Mouse (Mus musculus): Measurements from ENCODE around the gene Mtmr2. TPM values are rescaled to one million over a fixed set of nuclear protein-coding genes. Genes with fewer than 3 reads are reported as not detected.

Gene Mtmr2
- 122 TPM for polyA plus RNA-seq (2014; fragmentation: Illumina TruSeq; extraction: RNeasy Lipid Tissue Mini Kit (QIAGEN cat#74804))

DNA sequence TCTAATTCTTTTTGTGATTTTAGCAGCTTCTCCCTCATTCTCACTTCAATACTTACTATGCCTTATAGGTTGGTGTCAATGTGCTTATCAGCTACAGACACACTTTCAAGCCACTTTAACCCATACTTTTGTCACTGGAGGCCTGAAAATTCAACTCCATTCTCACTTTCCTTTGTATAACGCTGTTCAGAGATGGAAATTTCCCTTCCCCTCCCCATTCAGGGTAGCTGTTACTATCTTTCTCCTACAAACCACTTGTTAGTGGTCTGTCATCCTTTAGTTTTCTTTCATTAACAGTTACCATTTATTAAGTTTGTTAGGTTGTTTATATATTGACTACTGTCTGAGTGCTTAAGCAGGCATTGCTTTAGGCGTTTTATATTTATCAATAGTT is at the start of gene Mtmr2:
TSS of gene Mtmr2 (plus strand) at position 7 of the 394 bp plus-strand sequence.

DNA sequence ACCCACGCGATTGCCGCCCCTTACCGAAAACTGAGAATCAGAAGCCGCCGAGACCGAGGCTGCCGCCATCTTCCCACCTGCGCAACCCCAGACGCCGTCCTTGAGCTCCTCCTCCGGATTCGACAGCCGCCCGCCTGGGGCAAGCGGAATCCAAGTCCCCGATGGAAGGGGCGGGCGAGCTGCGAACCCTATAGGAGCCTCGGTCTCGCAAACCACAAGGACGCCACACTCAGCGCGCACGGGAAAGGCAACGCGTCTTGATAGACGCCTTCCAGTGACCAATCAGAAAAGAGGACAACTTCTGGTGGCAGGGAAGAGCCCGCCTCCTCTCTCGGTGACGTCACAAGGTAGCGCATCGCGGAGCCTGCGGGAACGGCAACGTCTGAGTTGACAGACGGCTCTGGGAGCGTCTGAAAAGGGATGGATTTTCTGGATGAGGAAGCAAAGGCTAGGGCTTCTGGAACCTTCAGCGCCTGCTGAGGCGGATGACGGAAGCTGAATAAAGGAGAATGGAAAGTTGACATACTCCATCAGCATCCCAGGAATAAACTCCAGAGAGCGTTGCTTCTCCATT is 78.7 kb downstream of the Mtmr2 start, which contains the start of gene Cep57:
TSS of gene Cep57 (minus strand) at position 276 of the 574 bp plus-strand sequence.

DNA sequence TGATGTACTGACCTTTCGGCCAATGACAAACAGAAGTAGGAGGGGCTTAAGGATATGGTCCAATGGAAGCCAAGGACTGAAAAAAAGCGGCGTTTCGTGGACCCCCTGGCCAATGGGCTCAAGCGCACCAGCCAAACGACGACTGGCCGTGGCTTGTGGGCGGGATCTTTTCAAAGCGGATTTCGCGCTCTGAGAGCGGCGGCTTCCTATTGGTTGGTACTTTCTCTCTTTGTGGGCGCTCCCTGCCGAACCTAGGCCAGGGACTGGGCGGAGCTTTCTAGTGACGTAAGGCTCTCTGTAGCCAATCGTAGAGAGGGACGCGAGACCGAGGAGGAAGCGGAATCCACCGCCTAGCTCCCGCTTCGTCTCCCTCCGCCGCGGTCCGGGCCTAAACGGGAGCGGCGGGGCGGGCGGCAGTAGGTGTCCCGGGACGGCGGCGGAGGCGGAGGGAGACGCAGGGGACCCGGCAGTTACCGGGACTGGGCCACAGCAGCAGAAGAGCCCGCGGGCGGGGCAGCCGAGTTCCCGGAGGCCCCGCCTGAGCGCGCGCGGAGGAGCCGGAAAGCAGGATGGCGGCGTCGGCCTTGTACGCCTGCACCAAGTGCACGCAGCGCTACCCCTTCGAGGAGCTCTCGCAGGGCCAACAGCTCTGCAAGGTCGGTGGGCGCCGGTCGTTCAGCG is 79.3 kb downstream of the Mtmr2 start, which contains the start of gene Fam76b:
TSS of gene Fam76b (plus strand) at position 311 of the 681 bp plus-strand sequence.

Other genes with a start within 250 kb of the Mtmr2 start
- gene Cep57, start 78.7 kb downstream of the Mtmr2 start, polyA plus RNA-seq (2014; fragmentation: Illumina TruSeq; extraction: RNeasy Lipid Tissue Mini Kit (QIAGEN cat#74804)) = 85.0 TPM
- 85.8 TPM for gene Fam76b, start 79.3 kb downstream of the Mtmr2 start, polyA plus RNA-seq (2014; fragmentation: Illumina TruSeq; extraction: RNeasy Lipid Tissue Mini Kit (QIAGEN cat#74804))